Mouse (Mus musculus) liver, embryonic 12.5 days (tissue): ENCODE measurements around the gene Ogg1. TPM values are rescaled to one million over a fixed set of nuclear protein-coding genes. Genes with fewer than 3 reads are reported as not detected.
A peak's percentile ranks its signal among the peaks of the same experiment; 100 is the strongest.
"Not testable (repeated sequence)": the region's sequence is repeated elsewhere in the genome, so short reads cannot be mapped to it uniquely, and the experiment has no call there.

Experiments
- ATAC-seq: fragments of 200-750 bp; cut with Nextera tagmentation; 2 replicates; pipeline ENCODE4 v1.8.0; 2017; ENCODE audit warnings: moderate number of reproducible peaks, mild to moderate bottlenecking, moderate library complexity
- H3K27ac ChIP-seq: fragments of 300-500 bp; sonication (generic); 2 replicates; pipeline ENCODE4 v1.5.1; 2016; ENCODE audit warnings: mild to moderate bottlenecking
- H3K27me3 ChIP-seq: fragments of 300-500 bp; sonication (generic); replicated peaks from 2 replicates; pipeline ENCODE4 v1.6.1; 2016; ENCODE audit warnings: mild to moderate bottlenecking, moderate library complexity
- H3K36me3 ChIP-seq: fragments of 300-500 bp; sonication (generic); 2 replicates; pipeline ENCODE4 v1.6.1; 2016; ENCODE audit warnings: mild to moderate bottlenecking, moderate library complexity
- H3K4me1 ChIP-seq: fragments of 300-500 bp; sonication (generic); 2 replicates; pipeline ENCODE4 v1.6.1; 2016
- H3K4me2 ChIP-seq: fragments of 300-500 bp; sonication (generic); 2 replicates; pipeline ENCODE4 v1.6.1; 2016; ENCODE audit warnings: mild to moderate bottlenecking, moderate library complexity
- H3K4me3 ChIP-seq: fragments of 300-500 bp; sonication (generic); 2 replicates; pipeline ENCODE4 v1.5.1; 2016; ENCODE audit warnings: mild to moderate bottlenecking, moderate library complexity
- H3K9ac ChIP-seq: fragments of 300-500 bp; sonication (generic); 2 replicates; pipeline ENCODE4 v1.6.1; 2016; ENCODE audit warnings: mild to moderate bottlenecking, moderate library complexity
- H3K9me3 ChIP-seq: fragments of 300-500 bp; sonication (generic); replicated peaks from 2 replicates; pipeline ENCODE4 v1.6.1; 2016; ENCODE audit warnings: mild to moderate bottlenecking, moderate library complexity
- WGBS: fragments of 180-500 bp; shearing (Covaris S2); methylation state at CpG from one replicate; pipeline ENCODE4 v1.1.7; 2016; ENCODE audit not compliant: insufficient replicate concordance; 5-methylcytosine and 5-hydroxymethylcytosine counted together
- polyA plus RNA-seq: library from polyadenylated mRNA; unstranded; fragments of >200 nt; fragmentation: Nextera tagmentation; extraction: Ambion mirVana; gene quantifications from 2 replicates; pipeline ENCODE4 v1.2.1, GENCODE M21; 2016

Ogg1 gene
- polyA plus RNA-seq, 1 experiment from 2014 or later: 9.1 TPM

GRCm38 (mm10) chr6:113296639-113297038, 30.1 kb upstream of the Ogg1 start:
- Histone ChIP-seq H3K4me2 (no peak overlapping the region), H3K27me3 (peaks cover 6% of the 10 kb centered on the region; the same call in 1 of the 2 replicates), H3K36me3 (no peaks in the 10 kb centered on the region), H3K4me3 (no peak overlapping the region), H3K27ac (no peak overlapping the region), H3K9me3 (no peaks in the 10 kb centered on the region), H3K4me1 (0 out of 2 replicates have a peak, but pooled peaks cover 8% of the 10 kb centered on the region), H3K9ac (no peak overlapping the region)
- WGBS: 35% methylated on average over 4 of the region's 4 CpGs
- ATAC-seq: no peak

- H3K9ac ChIP-seq: no peak overlapping the region
- no peak overlapping the region for H3K4me2 ChIP-seq
- no peaks in the 10 kb centered on the region for H3K9me3 ChIP-seq
- peaks cover 21% of the 10 kb centered on the region for H3K4me1 ChIP-seq
- H3K36me3 ChIP-seq: no peaks in the 10 kb centered on the region
- no peak for ATAC-seq
- H3K4me3 ChIP-seq: no peak overlapping the region
- no peak overlapping the region for H3K27ac ChIP-seq
- 0 out of 2 replicates have a peak, but pooled peaks cover 3% of the 10 kb centered on the region for H3K27me3 ChIP-seq
- 60% methylated on average over 5 of the region's 5 CpGs for WGBS
These were observed 25.4 kb upstream of the Ogg1 start for GRCm38 (mm10) chr6:113301350-113301749.

- 22% methylated on average over 3 of the region's 3 CpGs for WGBS
These were observed 24.5 kb upstream of the Ogg1 start for GRCm38 (mm10) chr6:113302258-113302657.

GRCm38 (mm10) chr6:113306322-113306985, 20.3 kb upstream of the Ogg1 start:
- Histone ChIP-seq H3K4me3 (peak overlapping the region; percentile 100), H3K9me3 (no peaks in the 10 kb centered on the region), H3K36me3 (peaks cover 20% of the 10 kb centered on the region), H3K9ac (peak overlapping the region; percentile 99), H3K27me3 (0 out of 2 replicates have a peak, but pooled peaks cover 3% of the 10 kb centered on the region), H3K4me1 (peaks cover 39% of the 10 kb centered on the region), H3K4me2 (peak overlapping the region; percentile 92), H3K27ac (peak overlapping the region; percentile 95)
- under 1% methylated on average over 50 of the region's 50 CpGs for WGBS
- peak; percentile 96 for ATAC-seq

More at GRCm38 (mm10) chr6:113302258-113302657, 24.5 kb upstream of the Ogg1 start:
- peaks cover 15% of the 10 kb centered on the region for H3K4me1 ChIP-seq
- no peak overlapping the region for H3K27ac ChIP-seq
- H3K36me3 ChIP-seq: no peaks in the 10 kb centered on the region
- H3K27me3 ChIP-seq: 0 out of 2 replicates have a peak, but pooled peaks cover 3% of the 10 kb centered on the region
- H3K9me3 ChIP-seq: no peaks in the 10 kb centered on the region
- H3K9ac ChIP-seq: no peak overlapping the region
- no peak overlapping the region for H3K4me3 ChIP-seq
- no peak overlapping the region for H3K4me2 ChIP-seq
- ATAC-seq: no peak

GRCm38 (mm10) chr6:113306986-113307349, 19.8 kb upstream of the Ogg1 start, which contains the start of gene Brpf1:
TSS of gene Brpf1 (plus strand) at chr6:113307137.
- Histone ChIP-seq H3K4me2 (peak within 1 kb of the TSS; percentile 92), H3K36me3 (peaks cover 25% of the 10 kb centered on the region), H3K9me3 (no peaks in the 10 kb centered on the region), H3K27me3 (0 out of 2 replicates have a peak, but pooled peaks cover 3% of the 10 kb centered on the region), H3K27ac (peak within 1 kb of the TSS; percentile 95), H3K4me1 (peaks cover 39% of the 10 kb centered on the region), H3K9ac (peak within 1 kb of the TSS; percentile 99), H3K4me3 (peak within 1 kb of the TSS; percentile 100)
- WGBS: under 1% methylated on average over 32 of the region's 32 CpGs
- peak; percentile 49 for ATAC-seq

DNA sequence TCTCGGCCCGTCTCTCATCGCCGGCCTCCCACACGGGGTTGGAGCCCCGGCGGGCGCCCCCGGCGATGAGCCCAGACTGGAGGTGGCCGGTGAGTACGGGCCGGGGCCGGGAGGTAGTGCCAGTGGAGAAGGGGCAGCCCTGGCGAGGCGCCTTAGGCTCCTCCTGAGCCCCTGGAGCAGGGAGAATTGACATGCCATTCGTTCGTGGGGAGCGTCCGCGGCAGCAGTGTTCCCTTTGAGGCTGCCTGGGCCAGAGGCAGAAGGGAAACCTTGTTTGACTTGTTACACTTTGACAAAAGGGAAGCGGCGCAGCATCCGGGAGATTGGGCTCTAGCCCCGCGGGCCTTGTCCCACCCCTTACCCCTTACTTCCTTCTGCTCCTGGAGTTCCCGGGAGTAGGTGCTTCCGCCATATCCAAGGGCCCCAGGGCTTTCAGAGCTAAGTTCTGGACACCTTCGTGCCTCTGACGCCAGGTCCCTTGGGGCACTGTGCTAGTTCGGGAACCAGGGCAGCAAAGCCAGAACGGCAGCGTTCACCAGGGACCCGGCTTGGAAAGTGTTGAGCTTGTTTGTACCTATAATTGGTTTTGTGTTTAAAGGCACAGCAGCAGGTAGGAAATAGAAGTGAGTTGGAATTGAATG, 19.2 kb upstream of the Ogg1 start:
- peak overlapping the region; percentile 100 for H3K4me3 ChIP-seq
- peak overlapping the region; percentile 95 for H3K27ac ChIP-seq
- no peaks in the 10 kb centered on the region for H3K9me3 ChIP-seq
- H3K27me3 ChIP-seq: 0 out of 2 replicates have a peak, but pooled peaks cover 3% of the 10 kb centered on the region
- 2% methylated on average over 30 of the region's 34 CpGs for WGBS
- no peak for ATAC-seq
- peak overlapping the region; percentile 92 for H3K4me2 ChIP-seq
- peak overlapping the region; percentile 99 for H3K9ac ChIP-seq
- peaks cover 32% of the 10 kb centered on the region for H3K36me3 ChIP-seq
- peaks cover 34% of the 10 kb centered on the region for H3K4me1 ChIP-seq

- peak overlapping the region; percentile 92 for H3K4me2 ChIP-seq
- peaks cover 32% of the 10 kb centered on the region for H3K4me1 ChIP-seq
- no peaks in the 10 kb centered on the region for H3K9me3 ChIP-seq
- peak overlapping the region; percentile 95 for H3K27ac ChIP-seq
- H3K9ac ChIP-seq: peak overlapping the region; percentile 99
- ATAC-seq: no peak
- H3K27me3 ChIP-seq: 0 out of 2 replicates have a peak, but pooled peaks cover 3% of the 10 kb centered on the region
- H3K4me3 ChIP-seq: peak overlapping the region; percentile 100
- H3K36me3 ChIP-seq: peaks cover 37% of the 10 kb centered on the region
- 23% methylated on average over 5 of the region's 5 CpGs for WGBS
These were observed 18.6 kb upstream of the Ogg1 start for GRCm38 (mm10) chr6:113308141-113308540.

GRCm38 (mm10) chr6:113315972-113316371, 10.8 kb upstream of the Ogg1 start:
- no peak overlapping the region for H3K9ac ChIP-seq
- H3K4me3 ChIP-seq: no peak overlapping the region
- H3K4me2 ChIP-seq: no peak overlapping the region
- no peak overlapping the region for H3K27ac ChIP-seq
- H3K27me3 ChIP-seq: no peaks in the 10 kb centered on the region
- no peaks in the 10 kb centered on the region for H3K9me3 ChIP-seq
- H3K4me1 ChIP-seq: no peaks in the 10 kb centered on the region
- no peak for ATAC-seq
- peaks cover 100% of the 10 kb centered on the region for H3K36me3 ChIP-seq
- 83% methylated on average over 3 of the region's 3 CpGs for WGBS

DNA sequence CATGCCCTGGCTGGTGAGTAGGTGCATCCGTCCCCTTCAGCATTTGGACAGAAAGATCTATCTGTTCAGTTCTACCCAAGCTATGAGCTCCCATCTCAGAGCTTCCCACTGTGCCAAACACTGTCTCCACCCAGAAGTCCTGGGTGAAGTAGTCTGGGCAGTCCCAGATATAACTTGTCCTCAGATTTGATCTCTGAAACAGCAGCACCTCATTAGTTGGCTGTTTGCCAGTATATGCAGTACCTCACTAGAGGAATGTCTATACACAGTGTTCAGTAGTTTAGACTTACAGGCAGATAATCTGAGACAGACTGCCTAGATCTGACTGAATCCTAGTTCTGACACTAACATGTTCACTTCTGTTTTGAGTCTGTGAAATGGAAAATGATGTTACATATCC, 2.6 kb downstream of the Ogg1 start:
- H3K9ac ChIP-seq: no peak overlapping the region
- no peaks in the 10 kb centered on the region for H3K9me3 ChIP-seq
- H3K4me1 ChIP-seq: peaks cover 40% of the 10 kb centered on the region
- no peak overlapping the region for H3K27ac ChIP-seq
- no peaks in the 10 kb centered on the region for H3K27me3 ChIP-seq
- peaks cover 55% of the 10 kb centered on the region for H3K36me3 ChIP-seq
- H3K4me2 ChIP-seq: no peak overlapping the region
- 75% methylated on average over 1 of the region's 1 CpGs for WGBS
- H3K4me3 ChIP-seq: no peak overlapping the region
- ATAC-seq: no peak

DNA sequence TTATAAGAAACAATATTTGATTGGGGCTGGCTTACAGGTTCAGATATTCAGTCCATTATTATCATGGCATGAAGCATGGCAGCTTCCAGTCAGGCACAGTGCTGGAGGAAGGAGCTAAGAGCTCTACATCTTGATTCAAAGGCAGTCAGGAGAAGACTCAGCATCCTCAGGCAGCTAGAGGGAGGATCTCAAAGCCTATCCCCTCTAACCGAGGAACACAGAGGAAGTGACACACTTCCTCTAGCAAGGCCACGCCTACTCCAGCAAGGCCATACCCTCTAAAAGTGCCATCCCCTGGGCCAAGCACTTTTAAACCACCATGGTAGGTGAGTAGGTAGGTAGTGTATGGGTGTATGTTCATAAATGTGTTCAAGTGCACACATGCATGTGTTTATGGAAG, 3.8 kb downstream of the Ogg1 start:
- Histone ChIP-seq H3K9me3 (no peaks in the 10 kb centered on the region), H3K4me2 (no peak overlapping the region), H3K4me1 (peaks cover 34% of the 10 kb centered on the region), H3K9ac (no peak overlapping the region), H3K27me3 (no peaks in the 10 kb centered on the region), H3K4me3 (no peak overlapping the region), H3K36me3 (peaks cover 55% of the 10 kb centered on the region), H3K27ac (no peak overlapping the region)
- 19% methylated on average over 2 of the region's 2 CpGs for WGBS
- no peak for ATAC-seq

GRCm38 (mm10) chr6:113331721-113332120, 4.9 kb downstream of the Ogg1 start:
- H3K27ac ChIP-seq: no peak overlapping the region
- ATAC-seq: no peak
- no peak overlapping the region for H3K4me2 ChIP-seq
- H3K9ac ChIP-seq: no peak overlapping the region
- no peaks in the 10 kb centered on the region for H3K9me3 ChIP-seq
- H3K4me3 ChIP-seq: no peak overlapping the region
- H3K4me1 ChIP-seq: peaks cover 31% of the 10 kb centered on the region
- no peaks in the 10 kb centered on the region for H3K27me3 ChIP-seq
- WGBS: 85% methylated on average over 11 of the region's 11 CpGs
- H3K36me3 ChIP-seq: peaks cover 64% of the 10 kb centered on the region

DNA sequence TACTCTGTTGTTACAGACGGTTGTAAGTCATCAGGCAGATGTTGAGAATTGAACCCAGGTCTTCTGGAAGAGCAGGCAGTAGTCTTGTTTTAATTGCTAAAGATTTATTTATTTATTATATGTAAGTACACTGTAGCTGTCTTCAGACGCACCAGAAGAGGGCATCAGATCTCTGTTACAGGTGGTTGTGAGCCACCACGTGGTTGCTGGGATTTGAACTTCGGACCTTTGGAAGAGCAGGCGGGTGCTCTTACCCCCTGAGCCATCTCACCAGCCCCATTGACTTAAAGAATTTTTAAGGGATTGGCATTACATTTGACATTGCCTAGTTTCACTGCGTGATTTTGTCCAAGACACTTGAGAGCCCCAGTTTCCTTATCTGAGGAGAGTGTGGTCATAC, 6.0 kb downstream of the Ogg1 start:
- Histone ChIP-seq H3K36me3 (peaks cover 65% of the 10 kb centered on the region), H3K4me1 (peaks cover 32% of the 10 kb centered on the region)
- not testable (repeated sequence) for H3K4me2 ChIP-seq, H3K9ac ChIP-seq, H3K27me3 ChIP-seq, H3K9me3 ChIP-seq, ATAC-seq, H3K27ac ChIP-seq, H3K4me3 ChIP-seq
- 65% methylated on average over 6 of the region's 6 CpGs for WGBS
